Mouse (Mus musculus) embryonic facial prominence, embryonic 11.5 days (tissue): ENCODE measurements around the gene Ppih. TPM values are rescaled to one million over a fixed set of nuclear protein-coding genes. Genes with fewer than 3 reads are reported as not detected.

Experiments
- ATAC-seq: fragments of 200-750 bp; cut with Nextera tagmentation; replicated peaks from 2 replicates; pipeline ENCODE4 v1.8.0; 2017; ENCODE audit warnings: low read depth; ENCODE audit not compliant: insufficient number of reproducible peaks, low FRiP score, low TSS enrichment
- DNase-seq: peaks from one replicate; pipeline ENCODE4 v3.0.0-alpha.2; 2015; ENCODE audit warnings: low spot score
- H3K27ac ChIP-seq: fragments of 300-500 bp; sonication (generic); replicated peaks from 2 replicates; pipeline ENCODE4 v1.5.1; 2014; ENCODE audit warnings: mild to moderate bottlenecking, low read depth, low read length, control low read depth
- H3K27me3 ChIP-seq: fragments of 300-500 bp; sonication (generic); 2 replicates; pipeline ENCODE4 v1.6.1; 2014; ENCODE audit warnings: mild to moderate bottlenecking, low read length, moderate library complexity, mixed read lengths; ENCODE audit not compliant: control insufficient read depth, insufficient read depth
- H3K36me3 ChIP-seq: fragments of 300-500 bp; sonication (generic); replicated peaks from 2 replicates; pipeline ENCODE4 v1.6.1; 2014; ENCODE audit warnings: low read depth, mild to moderate bottlenecking, low read length, moderate library complexity, mixed read lengths; ENCODE audit not compliant: control insufficient read depth, insufficient read depth
- H3K4me1 ChIP-seq: fragments of 300-500 bp; sonication (generic); 2 replicates; pipeline ENCODE4 v1.6.1; 2014; ENCODE audit warnings: low read length, mixed read lengths; ENCODE audit not compliant: control insufficient read depth, insufficient read depth
- H3K4me2 ChIP-seq: fragments of 300-500 bp; sonication (generic); 2 replicates; pipeline ENCODE4 v1.6.1; 2014; ENCODE audit warnings: low read depth, mild to moderate bottlenecking, control low read depth, low read length, moderate library complexity
- H3K4me3 ChIP-seq: fragments of 300-500 bp; sonication (generic); 2 replicates; pipeline ENCODE4 v1.5.1; 2014; ENCODE audit warnings: low read depth, low read length, control low read depth
- H3K9ac ChIP-seq: fragments of 300-500 bp; sonication (generic); replicated peaks from 2 replicates; pipeline ENCODE4 v1.6.1; 2014; ENCODE audit warnings: mild to moderate bottlenecking, control low read depth, low read length
- H3K9me3 ChIP-seq: fragments of 300-500 bp; sonication (generic); replicated peaks from 2 replicates; pipeline ENCODE4 v1.6.1; 2016; ENCODE audit warnings: mild to moderate bottlenecking, low read length, inconsistent platforms, mixed read lengths; ENCODE audit not compliant: control insufficient read depth
- WGBS: fragments of 180-500 bp; shearing (Covaris S2); extraction: QIAGEN DNeasy Blood & Tissue Kit; methylation state at CpG from one replicate; pipeline ENCODE4 v1.1.7; 2014; 5-methylcytosine and 5-hydroxymethylcytosine counted together
- polyA plus RNA-seq: library from polyadenylated mRNA; unstranded; fragments of >200 nt; fragmentation: Nextera tagmentation; extraction: Ambion mirVana; gene quantifications from 2 replicates; pipeline ENCODE4 v1.2.1, GENCODE M21; 2014

Ppih gene
- polyA plus RNA-seq, 1 experiment from 2014 or later = 157 TPM

DNA sequence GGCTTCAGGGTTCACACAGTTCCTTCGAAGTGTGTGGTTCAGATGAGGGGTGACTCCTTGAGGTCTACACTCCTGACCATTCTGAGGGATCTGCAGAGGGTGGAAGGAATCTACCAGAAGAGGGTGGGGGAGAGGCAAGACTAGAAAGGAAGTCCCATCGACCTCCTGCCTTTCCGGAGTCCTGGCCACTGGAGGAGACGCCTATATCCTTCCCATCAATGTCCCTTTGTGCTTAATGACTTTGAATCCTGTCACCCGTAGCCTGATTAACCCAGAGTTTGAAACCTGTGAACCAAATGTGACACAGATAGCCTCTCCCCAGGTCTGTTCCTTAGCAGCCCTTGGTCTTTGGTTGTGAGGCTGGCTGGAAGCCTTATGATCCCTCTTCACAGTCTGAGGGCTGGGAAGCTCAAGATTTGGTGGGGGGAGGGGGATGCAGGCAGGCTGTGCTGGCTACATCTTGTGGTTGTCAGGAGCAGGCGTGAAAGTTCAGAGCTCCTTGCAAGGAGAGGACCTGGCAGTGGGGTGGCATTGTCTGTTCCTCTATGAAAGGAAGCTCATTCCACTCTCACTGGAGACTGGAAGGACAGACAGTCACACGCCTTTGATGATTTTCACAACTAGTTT is 59.1 kb downstream of the Ppih start:
- Histone ChIP-seq H3K4me1 (no peaks in the 10 kb centered on the region), H3K4me3 (no peak overlapping the region), H3K36me3 (no peaks in the 10 kb centered on the region), H3K4me2 (no peak overlapping the region), H3K27me3 (no peaks in the 10 kb centered on the region), H3K27ac (no peak overlapping the region), H3K9me3 (no peaks in the 10 kb centered on the region), H3K9ac (no peak overlapping the region)
- DNase-seq (no peak), ATAC-seq (no peak)
- WGBS = 57% methylated on average over 7 of the region's 7 CpGs

DNA sequence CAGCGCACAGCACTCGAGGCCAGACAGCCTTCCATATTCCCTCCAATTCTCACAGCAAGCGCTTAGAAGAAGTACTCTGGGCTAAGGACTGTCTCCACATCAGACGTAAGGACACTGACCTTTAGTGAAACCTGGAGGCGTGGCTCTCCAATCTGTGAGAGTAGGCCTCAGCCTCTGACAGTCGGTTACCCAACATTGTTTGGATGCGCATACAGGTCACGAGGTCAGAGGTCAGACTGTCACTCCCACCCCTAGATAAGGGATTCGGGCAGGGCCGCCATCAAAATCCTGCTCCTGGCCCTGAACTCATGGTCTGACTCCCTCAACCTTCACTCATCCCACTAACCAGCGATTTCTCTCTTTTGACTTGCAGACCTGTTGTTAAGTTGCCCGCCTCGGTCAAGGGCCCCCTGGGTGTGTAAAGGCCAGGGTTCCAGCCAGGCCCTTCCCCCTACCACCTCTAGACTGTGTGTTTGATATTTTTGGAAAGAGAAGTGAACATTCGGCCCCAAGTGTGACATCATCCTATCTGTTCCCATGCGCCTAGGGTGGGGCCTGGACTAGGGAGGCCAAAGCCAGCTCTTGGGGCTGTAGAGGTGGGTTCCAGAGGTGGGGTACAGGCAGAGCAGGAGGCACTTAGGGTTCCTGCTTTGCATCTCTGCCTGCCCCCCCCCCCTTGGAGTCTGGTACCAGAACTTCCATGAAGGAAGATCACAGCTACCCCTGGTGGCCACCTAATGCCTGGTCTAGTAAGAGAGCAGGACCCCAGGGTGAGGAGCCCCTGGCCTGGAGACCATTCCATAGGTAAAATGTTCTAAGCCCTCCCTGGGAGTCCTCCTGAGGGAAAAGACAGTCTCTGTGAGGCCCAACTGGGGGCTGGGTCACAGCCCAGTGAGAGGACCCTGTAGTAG is 60.7 kb downstream of the Ppih start:
- H3K4me3 ChIP-seq = no peak overlapping the region
- ATAC-seq = no peak

DNA sequence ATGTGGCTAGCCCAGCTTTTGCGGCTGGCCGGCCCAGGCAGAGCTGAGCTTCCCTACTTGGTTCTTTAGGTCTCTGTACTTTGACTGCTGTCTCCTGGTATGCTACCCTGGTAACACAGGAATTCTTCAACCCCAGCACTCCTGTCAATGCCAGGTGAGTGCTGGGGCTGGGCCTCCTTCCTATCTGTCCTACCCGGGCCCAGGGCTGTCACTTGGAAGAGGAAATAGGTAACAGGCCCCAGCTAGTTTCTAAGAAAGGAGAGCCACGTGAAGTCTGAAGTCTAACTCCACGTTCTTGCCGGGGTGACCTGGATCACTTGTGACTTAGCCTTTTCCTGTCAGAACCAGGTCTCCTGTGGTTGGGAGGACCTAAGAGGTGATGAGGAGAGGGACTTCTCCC is 63.3 kb downstream of the Ppih start:
- Histone ChIP-seq H3K27ac (no peak overlapping the region), H3K36me3 (no peaks in the 10 kb centered on the region), H3K9me3 (no peaks in the 10 kb centered on the region), H3K9ac (no peak overlapping the region), H3K4me3 (no peak overlapping the region), H3K4me1 (no peaks in the 10 kb centered on the region), H3K27me3 (no peaks in the 10 kb centered on the region), H3K4me2 (no peak overlapping the region)
- DNase-seq (no peak), ATAC-seq (no peak)
- WGBS = 80% methylated on average over 6 of the region's 6 CpGs

More for the DNA sequence above, 60.7 kb downstream of the Ppih start:
- no peaks in the 10 kb centered on the region for H3K27me3 ChIP-seq
- H3K4me1 ChIP-seq = no peaks in the 10 kb centered on the region
- DNase-seq = no peak
- H3K4me2 ChIP-seq = no peak overlapping the region
- no peak overlapping the region for H3K27ac ChIP-seq
- no peak overlapping the region for H3K9ac ChIP-seq
- no peaks in the 10 kb centered on the region for H3K36me3 ChIP-seq
- no peaks in the 10 kb centered on the region for H3K9me3 ChIP-seq
- 80% methylated on average over 15 of the region's 15 CpGs for WGBS

DNA sequence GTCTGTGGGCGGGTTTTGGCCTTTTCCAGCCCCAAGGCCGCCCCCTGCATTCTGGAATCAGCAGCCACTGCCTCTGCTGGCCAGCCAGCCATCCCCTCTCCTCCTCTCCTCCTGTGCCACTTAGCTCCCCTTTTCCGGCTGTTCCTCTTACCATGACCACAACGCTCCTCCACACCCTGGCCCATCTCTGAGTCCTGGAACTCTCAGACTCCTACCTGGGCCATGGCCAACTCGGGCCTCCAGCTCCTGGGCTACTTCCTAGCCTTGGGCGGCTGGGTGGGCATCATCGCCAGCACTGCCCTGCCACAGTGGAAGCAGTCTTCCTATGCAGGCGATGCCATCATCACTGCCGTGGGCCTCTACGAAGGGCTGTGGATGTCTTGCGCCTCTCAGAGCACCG is 65.0 kb downstream of the Ppih start, which contains the start of gene Cldn19:
Gene Cldn19 (plus strand): TSS at position 64 of the 400 bp plus-strand sequence.
- ATAC-seq (no peak), DNase-seq (no peak)
- Histone ChIP-seq H3K4me1 (no peaks in the 10 kb centered on the region), H3K27me3 (no peaks in the 10 kb centered on the region), H3K9ac (no peak within 1 kb of the TSS), H3K4me3 (no peak within 1 kb of the TSS), H3K9me3 (no peaks in the 10 kb centered on the region), H3K36me3 (no peaks in the 10 kb centered on the region), H3K27ac (no peak within 1 kb of the TSS), H3K4me2 (no peak within 1 kb of the TSS)
- WGBS = 82% methylated on average over 12 of the region's 12 CpGs

DNA sequence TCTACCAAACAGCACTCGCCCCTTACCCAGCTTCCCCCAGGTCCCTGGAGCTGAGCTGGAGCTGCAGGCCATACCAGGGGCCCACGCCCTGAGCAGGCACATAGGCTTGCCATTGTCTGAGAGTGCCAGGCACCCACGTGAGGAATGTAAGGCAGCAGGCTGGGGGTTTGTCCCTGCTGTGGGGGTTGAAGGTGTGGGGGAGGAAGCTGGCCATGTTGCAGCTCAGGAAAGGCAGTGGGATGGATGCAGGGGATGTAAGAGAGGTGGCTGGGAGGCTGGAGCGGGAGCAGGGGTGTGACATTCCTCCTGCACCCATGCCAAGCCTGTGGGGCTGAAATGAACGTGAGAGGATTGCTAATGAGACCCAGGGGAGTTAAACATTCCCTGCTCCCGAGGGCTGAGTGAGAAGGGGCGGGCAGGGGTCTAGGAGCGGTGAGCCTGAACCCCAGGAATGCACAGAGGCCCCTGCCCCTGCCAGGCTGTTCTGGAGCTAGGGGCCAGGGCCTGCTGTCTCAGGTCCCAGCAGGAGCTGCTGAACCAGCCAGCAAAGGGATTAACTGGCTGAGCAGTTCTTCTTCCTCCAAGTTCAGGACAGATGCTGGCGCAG is 66.2 kb downstream of the Ppih start:
- no peaks in the 10 kb centered on the region for H3K4me1 ChIP-seq
- no peaks in the 10 kb centered on the region for H3K36me3 ChIP-seq
- WGBS = 28% methylated on average over 8 of the region's 9 CpGs
- DNase-seq (no peak), ATAC-seq (no peak)
- H3K9ac ChIP-seq = no peak overlapping the region
- H3K4me3 ChIP-seq = no peak overlapping the region
- H3K4me2 ChIP-seq = no peak overlapping the region
- no peaks in the 10 kb centered on the region for H3K27me3 ChIP-seq
- H3K27ac ChIP-seq = no peak overlapping the region
- no peaks in the 10 kb centered on the region for H3K9me3 ChIP-seq

DNA sequence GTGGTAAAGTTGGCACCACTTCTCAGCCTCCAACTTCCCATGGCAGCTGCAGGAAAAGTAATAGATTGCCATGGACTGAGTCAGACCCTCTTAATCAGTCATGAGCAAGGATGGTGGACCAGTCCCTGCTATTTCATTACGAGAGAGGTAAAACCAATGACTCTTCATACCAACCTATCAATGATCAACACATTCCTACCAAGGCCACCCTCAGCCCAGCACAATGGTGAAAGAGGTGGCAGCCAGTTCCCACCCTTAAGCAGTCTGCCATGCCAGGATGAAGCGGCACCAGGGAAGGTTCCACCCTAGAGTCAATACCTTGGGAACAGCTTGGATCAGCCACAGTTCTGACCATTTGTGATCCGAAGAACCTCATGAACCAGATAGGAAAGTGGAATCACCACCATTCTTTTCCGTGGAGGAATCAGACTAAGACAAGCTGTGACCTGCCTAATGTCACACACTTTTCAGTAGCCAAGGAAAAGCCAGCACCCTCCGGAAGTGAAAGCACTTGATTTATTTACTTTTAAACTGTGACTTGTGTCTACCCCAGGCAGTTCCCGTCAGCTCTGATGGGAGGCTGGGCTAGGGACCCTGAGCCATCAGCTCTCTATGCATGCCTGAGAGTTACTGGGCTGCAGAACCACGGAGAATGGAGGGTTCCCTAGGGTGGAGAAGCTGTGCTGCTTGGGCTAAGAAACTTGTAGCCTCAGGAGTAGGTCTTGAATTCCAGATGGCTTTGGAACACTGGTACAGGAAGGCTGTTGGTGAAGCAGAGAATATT is 68.1 kb downstream of the Ppih start:
- no peak overlapping the region for H3K4me2 ChIP-seq
- no peak overlapping the region for H3K4me3 ChIP-seq
- H3K27ac ChIP-seq = no peak overlapping the region
- no peaks in the 10 kb centered on the region; the same call in 1 of the 2 replicates for H3K36me3 ChIP-seq
- no peaks in the 10 kb centered on the region for H3K27me3 ChIP-seq
- WGBS = 68% methylated on average over 7 of the region's 7 CpGs
- H3K9ac ChIP-seq = no peak overlapping the region
- H3K4me1 ChIP-seq = no peaks in the 10 kb centered on the region
- DNase-seq (no peak), ATAC-seq (no peak)
- no peaks in the 10 kb centered on the region for H3K9me3 ChIP-seq
